Mouse (Mus musculus) midbrain, embryonic 11.5 days (tissue): ENCODE measurements around the gene Actb. TPM values are rescaled to one million over a fixed set of nuclear protein-coding genes. Genes with fewer than 3 reads are reported as not detected.
A peak's percentile ranks its signal among the peaks of the same experiment; 100 is the strongest.

Source experiments
- ATAC-seq: fragments of 200-750 bp; cut with Nextera tagmentation; 2 replicates; pipeline ENCODE4 v1.8.0; 2017; ENCODE audit warnings: moderate TSS enrichment, moderate library complexity; ENCODE audit not compliant: low FRiP score
- DNase-seq: peaks from one replicate; pipeline ENCODE4 v3.0.0; 2015; ENCODE audit warnings: low spot score; ENCODE audit errors: missing footprints
- H3K27ac ChIP-seq: fragments of 300-500 bp; sonication (generic); 2 replicates; pipeline ENCODE4 v1.5.1; 2014; ENCODE audit warnings: low read depth, low read length
- H3K27me3 ChIP-seq: fragments of 300-500 bp; sonication (generic); 2 replicates; pipeline ENCODE4 v1.6.1; 2014; ENCODE audit warnings: mild to moderate bottlenecking, low read length, moderate library complexity, mixed read lengths; ENCODE audit not compliant: control insufficient read depth, insufficient read depth
- H3K36me3 ChIP-seq: fragments of 300-500 bp; sonication (generic); 2 replicates; pipeline ENCODE4 v1.6.1; 2014; ENCODE audit warnings: mild to moderate bottlenecking, low read length, moderate library complexity, mixed read lengths; ENCODE audit not compliant: control insufficient read depth, insufficient read depth
- H3K4me1 ChIP-seq: fragments of 300-500 bp; sonication (generic); 2 replicates; pipeline ENCODE4 v1.6.1; 2014; ENCODE audit warnings: low read length; ENCODE audit not compliant: control insufficient read depth, insufficient read depth
- H3K4me2 ChIP-seq: fragments of 300-500 bp; sonication (generic); 2 replicates; pipeline ENCODE4 v1.6.1; 2014; ENCODE audit warnings: mild to moderate bottlenecking, moderate library complexity
- H3K4me3 ChIP-seq: fragments of 300-500 bp; sonication (generic); 2 replicates; pipeline ENCODE4 v1.5.1; 2014; ENCODE audit warnings: low read depth, low read length
- H3K9ac ChIP-seq: fragments of 300-500 bp; sonication (generic); 2 replicates; pipeline ENCODE4 v1.6.1; 2014; ENCODE audit warnings: low read length
- H3K9me3 ChIP-seq: fragments of 300-500 bp; sonication (generic); 2 replicates; pipeline ENCODE4 v1.6.1; 2016; ENCODE audit warnings: low read length; ENCODE audit not compliant: control insufficient read depth
- WGBS: fragments of 180-500 bp; shearing (Covaris S2); extraction: QIAGEN DNeasy Blood & Tissue Kit; methylation state at CpG from one replicate; pipeline ENCODE4 v1.1.7; 2014; 5-methylcytosine and 5-hydroxymethylcytosine counted together
- polyA plus RNA-seq: library from polyadenylated mRNA; unstranded; fragments of >200 nt; fragmentation: Nextera tagmentation; extraction: Ambion mirVana; gene quantifications from 2 replicates; pipeline ENCODE4 v1.2.1, GENCODE M21; 2014

The Actb gene
- polyA plus RNA-seq, 1 experiment from 2014 or later = 15,094 TPM

- Histone ChIP-seq H3K36me3 (peaks cover 18% of the 10 kb centered on the region), H3K4me2 (no peak overlapping the region), H3K27ac (no peak overlapping the region), H3K9ac (no peak overlapping the region), H3K4me3 (no peak overlapping the region), H3K9me3 (no peaks in the 10 kb centered on the region), H3K27me3 (no peaks in the 10 kb centered on the region), H3K4me1 (peaks cover 9% of the 10 kb centered on the region)
- no peak for DNase-seq
- WGBS = 97% methylated on average over 19 of the region's 19 CpGs
- ATAC-seq = no peak
These were observed 20.4 kb downstream of the Actb start for GRCm38 (mm10) chr5:142886181-142886580.

GRCm38 (mm10) chr5:142882471-142882870 is 24.1 kb downstream of the Actb start:
- WGBS = 97% methylated on average over 11 of the region's 11 CpGs
- Histone ChIP-seq H3K4me3 (no peak overlapping the region), H3K36me3 (peaks cover 18% of the 10 kb centered on the region), H3K27me3 (no peaks in the 10 kb centered on the region), H3K27ac (no peak overlapping the region), H3K9me3 (no peaks in the 10 kb centered on the region), H3K9ac (no peak overlapping the region), H3K4me2 (no peak overlapping the region), H3K4me1 (peaks cover 18% of the 10 kb centered on the region)
- DNase-seq = no peak
- ATAC-seq = no peak

GRCm38 (mm10) chr5:142881936-142882335 is 24.6 kb downstream of the Actb start:
- peaks cover 18% of the 10 kb centered on the region for H3K4me1 ChIP-seq
- DNase-seq (no peak), ATAC-seq (no peak)
- H3K4me3 ChIP-seq = no peak overlapping the region
- no peak overlapping the region for H3K27ac ChIP-seq
- peak overlapping the region; percentile 34; the same call in 1 of the 2 replicates for H3K9ac ChIP-seq
- no peaks in the 10 kb centered on the region for H3K9me3 ChIP-seq
- 83% methylated on average over 8 of the region's 8 CpGs for WGBS
- peaks cover 18% of the 10 kb centered on the region for H3K36me3 ChIP-seq
- no peaks in the 10 kb centered on the region for H3K27me3 ChIP-seq
- no peak overlapping the region for H3K4me2 ChIP-seq

- Histone ChIP-seq H3K4me3 (no peak overlapping the region), H3K9ac (peak overlapping the region; percentile 34), H3K4me1 (peaks cover 18% of the 10 kb centered on the region), H3K36me3 (peaks cover 15% of the 10 kb centered on the region), H3K27ac (0 out of 2 replicates have a peak overlapping the region, but pooled peaks have one; percentile 22), H3K9me3 (no peaks in the 10 kb centered on the region), H3K27me3 (no peaks in the 10 kb centered on the region), H3K4me2 (no peak overlapping the region)
- DNase-seq (no peak), ATAC-seq (peak; percentile 34)
- 30% methylated on average over 13 of the region's 13 CpGs for WGBS
These were observed 25.6 kb downstream of the Actb start for GRCm38 (mm10) chr5:142880806-142881516.

- 79% methylated on average over 6 of the region's 6 CpGs for WGBS
- no peak for ATAC-seq
- Histone ChIP-seq H3K4me1 (peaks cover 18% of the 10 kb centered on the region), H3K36me3 (peaks cover 8% of the 10 kb centered on the region), H3K27ac (no peak overlapping the region), H3K9ac (peak overlapping the region; percentile 1; the same call in 1 of the 2 replicates), H3K27me3 (no peaks in the 10 kb centered on the region), H3K9me3 (no peaks in the 10 kb centered on the region), H3K4me2 (no peak overlapping the region), H3K4me3 (no peak overlapping the region)
- no peak for DNase-seq
These were observed 26.3 kb downstream of the Actb start for GRCm38 (mm10) chr5:142880246-142880645.

- no peak overlapping the region for H3K4me2 ChIP-seq
- DNase-seq (peak; percentile 94), ATAC-seq (peak; percentile 61; the same call in 1 of the 2 replicates)
- no peak overlapping the region for H3K4me3 ChIP-seq
- H3K9ac ChIP-seq = no peak overlapping the region
- no peaks in the 10 kb centered on the region for H3K9me3 ChIP-seq
- peaks cover 1% of the 10 kb centered on the region for H3K36me3 ChIP-seq
- WGBS = 67% methylated on average over 8 of the region's 8 CpGs
- H3K4me1 ChIP-seq = peaks cover 18% of the 10 kb centered on the region
- no peaks in the 10 kb centered on the region for H3K27me3 ChIP-seq
- no peak overlapping the region for H3K27ac ChIP-seq
These were observed 27.0 kb downstream of the Actb start for GRCm38 (mm10) chr5:142879318-142880175.

- ATAC-seq = no peak; the same call in 1 of the 2 replicates
- Histone ChIP-seq H3K27ac (no peak overlapping the region), H3K9ac (no peak overlapping the region), H3K4me1 (peaks cover 18% of the 10 kb centered on the region), H3K9me3 (no peaks in the 10 kb centered on the region), H3K4me2 (no peak overlapping the region), H3K4me3 (no peak overlapping the region), H3K27me3 (no peaks in the 10 kb centered on the region), H3K36me3 (no peaks in the 10 kb centered on the region; the same call in 1 of the 2 replicates)
- no peak for DNase-seq
- 93% methylated on average over 15 of the region's 15 CpGs for WGBS
These were observed 28.0 kb downstream of the Actb start for GRCm38 (mm10) chr5:142878570-142878969.

GRCm38 (mm10) chr5:142877337-142878280 is 28.9 kb downstream of the Actb start:
- no peak overlapping the region for H3K4me3 ChIP-seq
- H3K9ac ChIP-seq = no peak overlapping the region
- H3K27ac ChIP-seq = no peak overlapping the region
- no peaks in the 10 kb centered on the region for H3K9me3 ChIP-seq
- no peaks in the 10 kb centered on the region; the same call in 1 of the 2 replicates for H3K36me3 ChIP-seq
- no peaks in the 10 kb centered on the region for H3K27me3 ChIP-seq
- WGBS = 31% methylated on average over 11 of the region's 11 CpGs
- DNase-seq (peak; percentile 98), ATAC-seq (peak; percentile 76)
- H3K4me2 ChIP-seq = no peak overlapping the region
- peaks cover 18% of the 10 kb centered on the region for H3K4me1 ChIP-seq
